Mouse (Mus musculus) lung, adult 2 months (tissue): ENCODE measurements around the gene Opalin.

ENCODE experiments used
- CTCF ChIP-seq: fragments of 200-500 bp; IDR thresholded peaks from 2 replicates; pipeline ENCODE4 v1.5.1; 2011; ENCODE audit warnings: mild to moderate bottlenecking, low read length, control low read depth; ENCODE audit not compliant: insufficient read depth
- POLR2A ChIP-seq: fragments of 200-500 bp; IDR thresholded peaks from 2 replicates; pipeline ENCODE4 v1.6.1; 2011; ENCODE audit warnings: low read depth, mild to moderate bottlenecking, control low read depth, low read length, borderline replicate concordance; ENCODE audit errors: extremely low read depth

- TF ChIP-seq POLR2A (no peak), CTCF (no peak)
These were observed 11.6 kb upstream of the Opalin start for GRCm38 (mm10) chr19:41088491-41088890.
